Mouse (Mus musculus): ENCODE data around the gene Atp4a. TPM values are rescaled to one million over a fixed set of nuclear protein-coding genes. Genes with fewer than 3 reads are reported as not detected.

The Atp4a gene
- polyA plus RNA-seq, 1 experiment from 2014 or later = 0.37 TPM

DNA sequence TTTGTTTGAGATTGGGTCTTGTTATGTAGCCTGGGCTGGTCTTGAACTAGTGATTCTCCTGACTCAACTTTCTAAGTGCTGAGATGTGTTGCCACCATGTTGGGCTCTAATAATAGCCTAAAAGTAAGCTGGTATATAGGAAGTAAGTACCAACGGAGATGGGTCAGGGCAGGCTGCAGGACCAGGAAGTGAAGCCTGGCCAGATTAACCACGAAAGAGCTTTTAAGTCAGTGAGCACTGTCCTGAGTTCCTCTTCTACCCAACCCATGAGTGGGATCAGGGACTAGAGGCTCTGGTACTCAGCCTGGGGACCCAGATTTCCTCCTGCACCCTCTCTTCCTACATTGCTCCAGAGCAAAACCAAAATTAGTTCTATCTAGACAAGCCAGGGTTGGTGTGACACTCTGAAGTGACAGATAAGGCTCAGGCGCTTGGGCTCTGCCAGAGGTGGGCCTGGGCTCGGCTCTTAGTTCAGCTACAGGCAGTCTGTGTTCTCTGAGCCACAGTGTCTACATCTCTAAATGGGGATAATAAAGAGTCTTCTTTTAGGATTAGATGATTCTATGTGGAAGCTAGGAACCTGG lies 49.9 kb downstream of the Atp4a start:
- no peak overlapping the region for H3K4me2 ChIP-seq
- ATAC-seq (replicated peaks; ENCODE audit: insufficient number of reproducible peaks, insufficient read depth, low FRiP score, low read depth) = no peak
- no peaks in the 10 kb centered on the region for H3K36me3 ChIP-seq
- H3K9ac ChIP-seq = no peak overlapping the region
- 40% methylated on average over 4 of the region's 4 CpGs for WGBS
- no peak overlapping the region for H3K27ac ChIP-seq
- H3K9me3 ChIP-seq (replicated peaks) = no peaks in the 10 kb centered on the region
- peaks cover 3% of the 10 kb centered on the region for H3K27me3 ChIP-seq
- no peak overlapping the region for H3K4me3 ChIP-seq
- no peaks in the 10 kb centered on the region; the same call in 1 of the 2 replicates for H3K4me1 ChIP-seq (replicated peaks)

DNA sequence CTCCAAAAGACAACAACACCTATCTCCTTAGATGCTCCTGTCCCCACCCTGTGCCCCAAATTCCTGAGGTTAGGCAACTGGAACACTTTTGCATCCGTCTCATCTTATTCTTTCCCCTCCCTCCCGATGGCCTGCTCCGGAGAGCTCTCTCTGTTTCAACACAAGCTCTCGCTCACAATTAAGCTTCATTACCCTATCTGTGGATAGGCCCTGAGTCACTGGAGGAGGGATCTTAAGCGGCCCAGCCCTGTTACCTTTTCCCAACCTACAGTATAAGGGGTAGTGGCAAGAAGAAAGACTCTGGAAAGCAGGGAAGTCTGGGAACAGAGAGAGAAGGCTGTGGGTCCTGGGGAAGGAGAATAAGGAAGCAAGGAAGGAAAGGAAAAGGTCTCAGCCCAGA lies 51.4 kb downstream of the Atp4a start, which contains the start of gene Dmkn:
Gene Dmkn (plus strand): TSS at position 301 of the 400 bp plus-strand sequence.
- Histone ChIP-seq H3K4me1 (replicated peaks) (no peaks in the 10 kb centered on the region; the same call in 1 of the 2 replicates), H3K4me3 (no peak within 1 kb of the TSS), H3K9me3 (replicated peaks) (no peaks in the 10 kb centered on the region), H3K27me3 (peaks cover 3% of the 10 kb centered on the region), H3K9ac (no peak within 1 kb of the TSS), H3K27ac (no peak within 1 kb of the TSS), H3K36me3 (no peaks in the 10 kb centered on the region), H3K4me2 (no peak within 1 kb of the TSS)
- WGBS = 58% methylated on average over 5 of the region's 5 CpGs
- no peak for ATAC-seq (replicated peaks; ENCODE audit: insufficient number of reproducible peaks, insufficient read depth, low FRiP score, low read depth)

DNA sequence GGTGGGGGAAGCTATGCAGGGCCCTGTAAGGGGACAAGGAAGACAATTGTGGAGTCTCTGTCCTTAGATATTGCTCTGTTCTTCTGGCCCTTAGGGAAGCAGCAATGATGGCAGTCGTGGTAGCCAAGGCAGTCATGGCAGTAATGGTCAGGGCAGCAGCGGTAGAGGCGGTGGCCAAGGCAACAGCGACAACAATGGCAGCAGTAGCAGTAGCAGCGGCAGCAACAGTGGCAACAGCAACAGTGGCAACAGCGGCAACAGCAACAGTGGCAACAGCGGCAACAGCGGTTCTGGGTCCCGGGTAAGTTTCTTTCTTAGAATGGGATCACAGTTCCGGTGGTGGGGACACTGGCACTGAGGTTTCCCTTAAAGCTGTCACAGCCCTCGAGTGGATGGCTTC lies 53.2 kb downstream of the Atp4a start:
- no peak overlapping the region for H3K9ac ChIP-seq
- no peak for ATAC-seq (replicated peaks; ENCODE audit: insufficient number of reproducible peaks, insufficient read depth, low FRiP score, low read depth)
- H3K27ac ChIP-seq = no peak overlapping the region
- WGBS = 34% methylated on average over 11 of the region's 11 CpGs
- H3K9me3 ChIP-seq (replicated peaks) = no peaks in the 10 kb centered on the region
- no peak overlapping the region for H3K4me2 ChIP-seq
- H3K4me3 ChIP-seq = no peak overlapping the region
- H3K36me3 ChIP-seq = no peaks in the 10 kb centered on the region
- no peaks in the 10 kb centered on the region; the same call in 1 of the 2 replicates for H3K4me1 ChIP-seq (replicated peaks)
- H3K27me3 ChIP-seq = peaks cover 3% of the 10 kb centered on the region

DNA sequence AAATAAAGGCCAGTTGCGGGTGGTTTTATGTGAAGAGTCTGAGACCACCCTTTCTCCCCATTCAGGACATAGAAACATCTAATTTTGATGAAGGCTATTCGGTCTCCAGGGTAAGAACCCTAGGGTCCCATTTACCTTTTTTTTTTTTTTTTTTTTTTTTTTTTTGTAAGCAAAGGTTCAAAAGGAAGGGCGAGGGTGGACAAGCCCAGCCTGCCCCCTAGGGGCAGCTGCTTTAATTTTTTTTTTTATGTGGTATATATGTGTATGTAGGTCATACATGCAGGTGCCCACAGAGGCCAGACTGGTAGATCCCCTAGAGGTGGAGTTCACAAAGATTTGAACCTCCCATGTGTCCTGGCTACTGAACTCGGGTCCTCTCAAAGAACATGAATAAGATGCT lies 54.4 kb downstream of the Atp4a start:
- no peaks in the 10 kb centered on the region for H3K36me3 ChIP-seq
- H3K4me1 ChIP-seq (replicated peaks) = no peaks in the 10 kb centered on the region; the same call in 1 of the 2 replicates
- H3K9ac ChIP-seq = no peak overlapping the region
- H3K9me3 ChIP-seq (replicated peaks) = no peaks in the 10 kb centered on the region
- WGBS = 82% methylated on average over 4 of the region's 4 CpGs
- ATAC-seq (replicated peaks; ENCODE audit: insufficient number of reproducible peaks, insufficient read depth, low FRiP score, low read depth) = no peak
- H3K4me2 ChIP-seq = no peak overlapping the region
- no peak overlapping the region for H3K4me3 ChIP-seq
- H3K27me3 ChIP-seq = peaks cover 3% of the 10 kb centered on the region
- H3K27ac ChIP-seq = no peak overlapping the region

DNA sequence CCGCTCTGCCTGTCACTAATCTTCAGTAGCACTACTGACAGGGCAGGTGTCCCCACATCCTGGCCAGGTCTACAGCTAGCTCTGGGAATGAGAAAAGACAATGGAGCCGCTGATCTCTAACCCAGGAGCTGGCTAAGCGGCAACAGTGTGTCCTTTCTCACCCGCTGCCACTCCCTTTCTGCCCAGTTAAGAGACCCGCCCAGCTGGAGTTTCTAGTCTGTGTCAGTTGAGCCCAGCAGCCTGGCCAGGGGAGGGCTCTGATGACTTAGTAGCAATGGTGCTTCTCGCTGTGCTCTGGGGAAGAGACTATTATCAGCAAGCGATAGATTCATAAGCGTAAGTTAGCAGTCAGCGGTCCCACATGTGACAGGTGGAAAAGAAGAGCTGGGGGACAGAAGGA lies 57.2 kb downstream of the Atp4a start:
- Histone ChIP-seq H3K9me3 (replicated peaks) (no peaks in the 10 kb centered on the region), H3K36me3 (no peaks in the 10 kb centered on the region), H3K9ac (no peak overlapping the region), H3K4me3 (no peak overlapping the region), H3K4me2 (no peak overlapping the region), H3K27me3 (no peaks in the 10 kb centered on the region; the same call in 1 of the 2 replicates), H3K4me1 (replicated peaks) (no peaks in the 10 kb centered on the region), H3K27ac (no peak overlapping the region)
- 22% methylated on average over 9 of the region's 9 CpGs for WGBS
- ATAC-seq (replicated peaks; ENCODE audit: insufficient number of reproducible peaks, insufficient read depth, low FRiP score, low read depth) = no peak

Other genes starting within 250 kb of the Atp4a start
- gene Prodh2, start 218.6 kb upstream of the Atp4a start, polyA plus RNA-seq (2015; fragmentation: Nextera tagmentation; extraction: Ambion mirVana) = 0.15 and 0.74 TPM in 2 replicates
- 6.2 and 8.1 TPM in 2 replicates for gene Arhgap33, start 177.1 kb upstream of the Atp4a start, polyA plus RNA-seq (2015; fragmentation: Nextera tagmentation; extraction: Ambion mirVana)
- 155 and 176 TPM in 2 replicates for gene Hspb6, start 160.0 kb upstream of the Atp4a start, polyA plus RNA-seq (2015; fragmentation: Nextera tagmentation; extraction: Ambion mirVana)
- gene Proser3, start 159.9 kb upstream of the Atp4a start, polyA plus RNA-seq (2015; fragmentation: Nextera tagmentation; extraction: Ambion mirVana) = 8.0 and 9.4 TPM in 2 replicates
- gene Lin37, start 152.4 kb upstream of the Atp4a start, polyA plus RNA-seq (2015; fragmentation: Nextera tagmentation; extraction: Ambion mirVana) = 32.7 and 33.1 TPM in 2 replicates
- gene U2af1l4, start 148.9 kb upstream of the Atp4a start, polyA plus RNA-seq (2015; fragmentation: Nextera tagmentation; extraction: Ambion mirVana) = 90.0 and 97.8 TPM in 2 replicates
- 8.4 and 10.8 TPM in 2 replicates for gene Gm49396, start 148.9 kb upstream of the Atp4a start, polyA plus RNA-seq (2015; fragmentation: Nextera tagmentation; extraction: Ambion mirVana)
- gene Psenen, start 148.6 kb upstream of the Atp4a start, polyA plus RNA-seq (2015; fragmentation: Nextera tagmentation; extraction: Ambion mirVana) = 104 and 106 TPM in 2 replicates
- gene Igflr1, start 146.8 kb upstream of the Atp4a start, polyA plus RNA-seq (2015; fragmentation: Nextera tagmentation; extraction: Ambion mirVana) = 3.7 and 4.0 TPM in 2 replicates
- 4.2 and 4.4 TPM in 2 replicates for gene Kmt2b, start 123.5 kb upstream of the Atp4a start, polyA plus RNA-seq (2015; fragmentation: Nextera tagmentation; extraction: Ambion mirVana)
- 0.14 and 0.23 TPM in 2 replicates for gene Zbtb32, start 113.3 kb upstream of the Atp4a start, polyA plus RNA-seq (2015; fragmentation: Nextera tagmentation; extraction: Ambion mirVana)
- 0.43 and 1.4 TPM in 2 replicates for gene Upk1a, start 99.4 kb upstream of the Atp4a start, polyA plus RNA-seq (2015; fragmentation: Nextera tagmentation; extraction: Ambion mirVana)
- gene Cox6b1, start 86.1 kb upstream of the Atp4a start, polyA plus RNA-seq (2015; fragmentation: Nextera tagmentation; extraction: Ambion mirVana) = 1,740 and 2,396 TPM in 2 replicates
- not detected in 2 replicates for gene Etv2, start 76.4 kb upstream of the Atp4a start, polyA plus RNA-seq (2015; fragmentation: Nextera tagmentation; extraction: Ambion mirVana)
- gene Rbm42, start 61.9 kb upstream of the Atp4a start, polyA plus RNA-seq (2015; fragmentation: Nextera tagmentation; extraction: Ambion mirVana) = 73.7 and 92.8 TPM in 2 replicates
- gene Haus5, start 47.2 kb upstream of the Atp4a start, polyA plus RNA-seq (2015; fragmentation: Nextera tagmentation; extraction: Ambion mirVana) = 23.4 and 33.8 TPM in 2 replicates
- gene Pmis2, start 40.6 kb upstream of the Atp4a start, polyA plus RNA-seq (2015; fragmentation: Nextera tagmentation; extraction: Ambion mirVana) = not detected in 2 replicates
- gene 2200002J24Rik, start 13.3 kb upstream of the Atp4a start, polyA plus RNA-seq (2015; fragmentation: Nextera tagmentation; extraction: Ambion mirVana) = 1.0 and 1.4 TPM in 2 replicates
- 167 and 172 TPM in 2 replicates for gene Tmem147, start 17.3 kb downstream of the Atp4a start, polyA plus RNA-seq (2015; fragmentation: Nextera tagmentation; extraction: Ambion mirVana)
- 0.13 TPM in 1 of 2 replicates, not detected in the other for gene Gapdhs, start 31.5 kb downstream of the Atp4a start, polyA plus RNA-seq (2015; fragmentation: Nextera tagmentation; extraction: Ambion mirVana)
- 1.2 and 1.5 TPM in 2 replicates for gene Sbsn, start 39.3 kb downstream of the Atp4a start, polyA plus RNA-seq (2015; fragmentation: Nextera tagmentation; extraction: Ambion mirVana)
- 2.8 and 3.6 TPM in 2 replicates for gene Dmkn, start 51.5 kb downstream of the Atp4a start, polyA plus RNA-seq (2015; fragmentation: Nextera tagmentation; extraction: Ambion mirVana)
- 3.8 and 6.4 TPM in 2 replicates for gene Krtdap, start 75.7 kb downstream of the Atp4a start, polyA plus RNA-seq (2015; fragmentation: Nextera tagmentation; extraction: Ambion mirVana)
- 0.20 and 0.44 TPM in 2 replicates for gene Ffar2, start 111.6 kb downstream of the Atp4a start, polyA plus RNA-seq (2015; fragmentation: Nextera tagmentation; extraction: Ambion mirVana)
- 0.15 TPM in 1 of 2 replicates, not detected in the other for gene Ffar3, start 144.0 kb downstream of the Atp4a start, polyA plus RNA-seq (2015; fragmentation: Nextera tagmentation; extraction: Ambion mirVana)
- gene Ffar1, start 149.4 kb downstream of the Atp4a start, polyA plus RNA-seq (2015; fragmentation: Nextera tagmentation; extraction: Ambion mirVana) = not detected in 2 replicates
- 0.06 TPM in 1 of 2 replicates, not detected in the other for gene Cd22, start 168.1 kb downstream of the Atp4a start, polyA plus RNA-seq (2015; fragmentation: Nextera tagmentation; extraction: Ambion mirVana)
- 0.14 and 0.29 TPM in 2 replicates for gene Mag, start 202.7 kb downstream of the Atp4a start, polyA plus RNA-seq (2015; fragmentation: Nextera tagmentation; extraction: Ambion mirVana)
- gene Hamp2, start 212.5 kb downstream of the Atp4a start, polyA plus RNA-seq (2015; fragmentation: Nextera tagmentation; extraction: Ambion mirVana) = not detected in 2 replicates
- not detected in 2 replicates for gene Hamp, start 231.8 kb downstream of the Atp4a start, polyA plus RNA-seq (2015; fragmentation: Nextera tagmentation; extraction: Ambion mirVana)
- gene Usf2, start 244.6 kb downstream of the Atp4a start, polyA plus RNA-seq (2015; fragmentation: Nextera tagmentation; extraction: Ambion mirVana) = 13.1 and 16.2 TPM in 2 replicates